Mouse (Mus musculus): ENCODE measurements at regions not wholly inside any gene's neighbourhood (a gene's known extent, or its start where the extent isn't known, plus 50 kb on each side); places are given as distances from the start of the nearest gene placed in this dataset.

- no peak for DNase-seq (ENCODE audit: low spot score in 2 of 2)
Observed at GRCm38 (mm10) chr13:6395562-6396223, 152.3 kb upstream of the Pitrm1 start.

- DNase-seq (ENCODE audit: low spot score in 2 of 2), result no peak
Observed at GRCm38 (mm10) chr13:6397648-6398047, 150.3 kb upstream of the Pitrm1 start.

GRCm38 (mm10) chr13:6431821-6432220 is 116.1 kb upstream of the Pitrm1 start:
- no peak for DNase-seq (ENCODE audit: low spot score in 2 of 2)

GRCm38 (mm10) chr13:6446976-6447375 is 101.0 kb upstream of the Pitrm1 start:
- no peak for DNase-seq (ENCODE audit: low spot score in 2 of 2)

- no peak for DNase-seq (ENCODE audit: low spot score in 2 of 2)
Observed at GRCm38 (mm10) chr13:6461363-6461762, 86.6 kb upstream of the Pitrm1 start.

- no peak for DNase-seq (ENCODE audit: low spot score in 2 of 2)
Observed at GRCm38 (mm10) chr13:6465911-6466419, 82.0 kb upstream of the Pitrm1 start.

GRCm38 (mm10) chr13:6469446-6470227 is 78.3 kb upstream of the Pitrm1 start:
- DNase-seq (ENCODE audit: low spot score in 2 of 2), result no peak

- DNase-seq (ENCODE audit: low spot score in 2 of 2), result no peak
Observed at GRCm38 (mm10) chr13:6470286-6471103, 77.5 kb upstream of the Pitrm1 start.

GRCm38 (mm10) chr13:6471643-6472042 is 76.3 kb upstream of the Pitrm1 start:
- DNase-seq (ENCODE audit: low spot score in 2 of 2), result peak; percentile 28 to 64

- DNase-seq (ENCODE audit: low spot score in 2 of 2), result peak in 1 of 2 experiments; percentile 41
Observed at GRCm38 (mm10) chr13:6473401-6474190, 74.4 kb upstream of the Pitrm1 start.

GRCm38 (mm10) chr13:6479667-6480066 is 68.3 kb upstream of the Pitrm1 start:
- no peak for DNase-seq (ENCODE audit: low spot score in 2 of 2)

GRCm38 (mm10) chr13:6484418-6484817 is 63.5 kb upstream of the Pitrm1 start:
- DNase-seq (ENCODE audit: low spot score in 2 of 2), result no peak

- no peak for DNase-seq (ENCODE audit: low spot score in 2 of 2)
Observed at GRCm38 (mm10) chr13:6487837-6488236, 60.1 kb upstream of the Pitrm1 start.

- no peak for DNase-seq (ENCODE audit: low spot score in 2 of 2)
Observed at GRCm38 (mm10) chr13:6492916-6493619, 54.9 kb upstream of the Pitrm1 start.

Measured in spleen, postnatal 4 days (tissue).